Mouse (Mus musculus) spleen, postnatal 4 days (tissue): ENCODE results near the gene Krt33a.

Source experiments
- DNase-seq, 2 experiments: peaks; one replicate each; pipeline ENCODE4 v3.0.0; 2022; ENCODE audit warnings: low spot score in 2 of 2

Krt33a gene

GRCm38 (mm10) chr11:99986180-99986647 is 29.8 kb downstream of the Krt33a start, which contains the start of gene Krtap16-1:
Krtap16-1 (minus strand) TSS chr11:99986597.
- no peak for DNase-seq

- DNase-seq, result no peak
These were observed 30.5 kb downstream of the Krt33a start for GRCm38 (mm10) chr11:99985291-99986092.

GRCm38 (mm10) chr11:99983442-99983841 is 32.6 kb downstream of the Krt33a start:
- DNase-seq, result no peak

GRCm38 (mm10) chr11:99982731-99983130 is 33.3 kb downstream of the Krt33a start:
- DNase-seq, result no peak

GRCm38 (mm10) chr11:99978953-99979352 is 37.1 kb downstream of the Krt33a start, which contains the start of gene Krtap29-1:
Krtap29-1 (minus strand) TSS chr11:99979053.
- DNase-seq, result no peak

- DNase-seq, result no peak
These were observed 50.1 kb downstream of the Krt33a start for GRCm38 (mm10) chr11:99965961-99966360.

- DNase-seq, result no peak
These were observed 51.8 kb downstream of the Krt33a start for GRCm38 (mm10) chr11:99964213-99964612.
